Mouse (Mus musculus): Measurements from ENCODE around the gene Sema4c.

GRCm38 (mm10) chr1:36549491-36549890 lies 8.7 kb downstream of the Sema4c start:
- TF ChIP-seq POLR2A (IDR thresholded peaks at IDR 0.05; ENCODE audit: control insufficient read depth, low read depth, low read length) = no peak
- no peak for TF ChIP-seq CTCF (IDR thresholded peaks at IDR 0.05; ENCODE audit: control insufficient read depth, insufficient read depth, insufficient replicate concordance, low read depth, low read length)

Measured in testis, adult 2 months (tissue).